33 mouse cellular contexts compared by ENCODE assay signal in the genomic region with DNA sequence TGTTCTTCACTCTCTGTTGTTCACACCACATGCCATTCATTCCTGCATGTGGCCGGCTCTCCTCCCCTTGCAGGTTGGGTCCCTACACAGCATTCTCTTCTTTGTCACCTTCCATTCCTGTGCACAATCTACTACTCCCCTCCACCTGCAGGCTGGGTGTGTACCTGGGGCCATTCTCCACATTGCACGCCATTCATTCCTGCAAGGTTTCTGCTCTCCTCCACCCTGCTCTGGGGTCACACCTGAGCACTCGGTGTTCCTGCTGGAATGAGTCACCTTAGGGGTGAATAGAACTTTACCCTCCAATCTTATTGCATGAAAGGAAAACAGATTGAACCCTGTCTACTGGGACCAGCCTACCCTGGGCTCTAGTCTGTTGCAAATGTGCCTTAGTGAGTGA.
DNase-seq lines count a peak whose midpoint lies in the region; ATAC-seq and TF ChIP-seq lines count a peak whose summit lies in the region.
"Had no signal": no experiment of that assay in that cellular context is flagged by ENCODE, and none has a peak within 500 bp of the region (broad histone marks: within the 10 kb centered on the region; RNA-seq: fewer than 3 reads in every experiment).

No protein-coding gene starts in this region.

- ATAC-seq in intestine, embryonic 16.5 days = peak; percentile 90
- ATAC-seq in stomach, embryonic 16.5 days (ENCODE audit: insufficient read depth, low FRiP score) = peak; percentile 89
- no peak for ATAC-seq in cerebellum, adult (ENCODE audit: insufficient number of reproducible peaks, low FRiP score, low TSS enrichment)
- ATAC-seq: activated CD4-positive, CD25-positive, alpha-beta regulatory T cell, adult 4 months; forebrain, embryonic 16.5 days; inflammation-experienced regulatory T-cells, adult 6 months; midbrain, embryonic 16.5 days had no signal

- TF ChIP-seq CTCF in kidney, adult 2 months (conservative IDR thresholded peaks at IDR 0.05; ENCODE audit: insufficient read depth, insufficient read length, low read depth, low read length) = no peak

- no peaks in the 10 kb centered on the region for H3K9me3 ChIP-seq in ES-E14 (ENCODE audit: control insufficient read depth, insufficient read depth, low read depth, low read length)
- H3K9me3 ChIP-seq in intestine, embryonic 16.5 days (ENCODE audit: control insufficient read depth, low read length) = no peaks in the 10 kb centered on the region
- no peaks in the 10 kb centered on the region for H3K9me3 ChIP-seq in stomach, embryonic 16.5 days (replicated peaks; ENCODE audit: control insufficient read depth, low read length)
- H3K9me3 ChIP-seq: embryonic facial prominence, embryonic 12.5 days; heart, embryonic 13.5 days; hindbrain, embryonic 10.5 days; hindbrain, embryonic 15.5 days; limb, embryonic 10.5 days; limb, embryonic 15.5 days; liver, embryonic 13.5 days; neural tube, embryonic 12.5 days had no signal

- DNase-seq in kidney, postnatal 14 days = peak; percentile 35
- no peak for DNase-seq in kidney, adult 2 months
- DNase-seq in ES-E14 (ENCODE audit: low read depth, low spot score) = peak; percentile 21
- no peak for DNase-seq in cerebellum, adult 9-10 months
- DNase-seq: adrenal gland, adult 2 months; cerebellum, adult 9-11 months; embryo, embryonic 11 days; heart, postnatal 10 days; kidney, postnatal 4 days; layer of hippocampus, postnatal 36 days; liver, embryonic 13.5 days; lung, adult 2 months; lung, postnatal 36 days; right cerebral cortex, adult 18-20 months; right cerebral cortex, postnatal 4 days; thymus, adult 18-20 months; thymus, postnatal 25 days had no signal

- H3K27ac ChIP-seq in kidney, adult 2 months (ENCODE audit: insufficient read depth, low read depth, low read length) = no peak overlapping the region
- no peak overlapping the region for H3K27ac ChIP-seq in ES-E14 (ENCODE audit: insufficient read depth, low read depth, low read length, poor library complexity, severe bottlenecking)
- no peak overlapping the region for H3K27ac ChIP-seq in intestine, embryonic 16.5 days (ENCODE audit: low read length)
- peak overlapping the region; percentile 66 for H3K27ac ChIP-seq in stomach, embryonic 16.5 days (ENCODE audit: low read length)
- H3K27ac ChIP-seq: embryonic facial prominence, embryonic 12.5 days; heart, embryonic 13.5 days; hindbrain, embryonic 10.5 days; hindbrain, embryonic 15.5 days; limb, embryonic 10.5 days; limb, embryonic 15.5 days; liver, embryonic 13.5 days; neural tube, embryonic 12.5 days had no signal

- no peak overlapping the region for H3K4me2 ChIP-seq in intestine, embryonic 16.5 days (ENCODE audit: low read depth, low read length)
- H3K4me2 ChIP-seq in stomach, embryonic 16.5 days (ENCODE audit: low read depth, low read length) = no peak overlapping the region
- H3K4me2 ChIP-seq: embryonic facial prominence, embryonic 12.5 days; heart, embryonic 13.5 days; hindbrain, embryonic 15.5 days; limb, embryonic 15.5 days; liver, embryonic 13.5 days; midbrain, embryonic 11.5 days; neural tube, embryonic 12.5 days had no signal

- TF ChIP-seq POLR2A in kidney, adult 2 months (IDR thresholded peaks at IDR 0.05; ENCODE audit: low read depth, low read length) = no peak

- no peak overlapping the region for H3K4me3 ChIP-seq in kidney, adult 2 months (ENCODE audit: insufficient read depth, low read depth, low read length)
- no peak overlapping the region for H3K4me3 ChIP-seq in ES-E14 (ENCODE audit: insufficient read depth in 1 of 2, low read depth in 1 of 2, low read length in 2 of 2, poor library complexity in 1 of 2, severe bottlenecking in 1 of 2)
- H3K4me3 ChIP-seq in intestine, embryonic 16.5 days (ENCODE audit: low read length) = no peak overlapping the region
- H3K4me3 ChIP-seq in stomach, embryonic 16.5 days (replicated peaks; ENCODE audit: low read length) = no peak overlapping the region
- H3K4me3 ChIP-seq: embryonic facial prominence, embryonic 12.5 days; heart, embryonic 13.5 days; hindbrain, embryonic 10.5 days; hindbrain, embryonic 15.5 days; limb, embryonic 10.5 days; limb, embryonic 15.5 days; liver, embryonic 13.5 days; myocyte; neural tube, embryonic 12.5 days had no signal

- H3K4me1 ChIP-seq in kidney, adult 2 months (ENCODE audit: control insufficient read depth, insufficient read depth, low read length) = peaks cover 15% of the 10 kb centered on the region
- no peaks in the 10 kb centered on the region for H3K4me1 ChIP-seq in ES-E14 (ENCODE audit: control insufficient read depth in 2 of 2, insufficient read depth in 2 of 2, low read length in 2 of 2, poor library complexity in 1 of 2)
- H3K4me1 ChIP-seq in intestine, embryonic 16.5 days (ENCODE audit: control insufficient read depth, insufficient read depth, low read length) = peaks cover 17% of the 10 kb centered on the region; the same call in 1 of the 2 replicates
- H3K4me1 ChIP-seq in stomach, embryonic 16.5 days (ENCODE audit: control insufficient read depth, insufficient read depth, low read length) = no peaks in the 10 kb centered on the region
- H3K4me1 ChIP-seq: hindbrain, embryonic 15.5 days; limb, embryonic 15.5 days; liver, embryonic 13.5 days; neural tube, embryonic 12.5 days had no signal

- no peak overlapping the region for H3K9ac ChIP-seq in ES-E14 (ENCODE audit: insufficient read depth, low read depth, low read length, poor library complexity, severe bottlenecking)
- no peak overlapping the region for H3K9ac ChIP-seq in intestine, embryonic 16.5 days (ENCODE audit: low read depth, low read length)
- no peak overlapping the region for H3K9ac ChIP-seq in stomach, embryonic 16.5 days (ENCODE audit: low read length)
- H3K9ac ChIP-seq: embryonic facial prominence, embryonic 12.5 days; heart, embryonic 13.5 days; hindbrain, embryonic 15.5 days; limb, embryonic 15.5 days; liver, embryonic 13.5 days; neural tube, embryonic 12.5 days had no signal

- 48% methylated on average over 3 of the region's 3 CpGs for WGBS in kidney, adult 2 months
- WGBS in intestine, embryonic 16.5 days = 65% methylated on average over 3 of the region's 3 CpGs
- WGBS in stomach, embryonic 16.5 days = 62% methylated on average over 3 of the region's 3 CpGs

- H3K36me3 ChIP-seq in kidney, adult 2 months (ENCODE audit: control insufficient read depth, insufficient read depth, low read length) = no peaks in the 10 kb centered on the region
- H3K36me3 ChIP-seq in ES-E14 (ENCODE audit: control insufficient read depth, insufficient read depth, low read length, poor library complexity, severe bottlenecking) = no peaks in the 10 kb centered on the region
- H3K36me3 ChIP-seq in intestine, embryonic 16.5 days (ENCODE audit: control insufficient read depth, insufficient read depth, low read length) = no peaks in the 10 kb centered on the region
- no peaks in the 10 kb centered on the region for H3K36me3 ChIP-seq in stomach, embryonic 16.5 days (ENCODE audit: control insufficient read depth, insufficient read depth, low read length)
- H3K36me3 ChIP-seq: embryonic facial prominence, embryonic 12.5 days; heart, embryonic 13.5 days; hindbrain, embryonic 10.5 days; hindbrain, embryonic 15.5 days; limb, embryonic 10.5 days; limb, embryonic 15.5 days; liver, embryonic 13.5 days; neural tube, embryonic 12.5 days had no signal

- in situ Hi-C loops in ES-E14 (cut with MboI; ENCODE audit: low sequenced_read_pairs in 2 of 2, unreplicated experiment in 2 of 2) = no loop called here

- no peaks in the 10 kb centered on the region for H3K27me3 ChIP-seq in kidney, adult 2 months (replicated peaks; ENCODE audit: control insufficient read depth, insufficient read depth, low read length)
- H3K27me3 ChIP-seq in intestine, embryonic 16.5 days (replicated peaks; ENCODE audit: control insufficient read depth, insufficient read depth, low read length) = no peaks in the 10 kb centered on the region
- no peaks in the 10 kb centered on the region for H3K27me3 ChIP-seq in stomach, embryonic 16.5 days (ENCODE audit: control insufficient read depth, insufficient read depth, low read length)
- H3K27me3 ChIP-seq: embryonic facial prominence, embryonic 12.5 days; heart, embryonic 13.5 days; hindbrain, embryonic 15.5 days; limb, embryonic 15.5 days; liver, embryonic 13.5 days; neural tube, embryonic 12.5 days had no signal

TF ChIP-seq in ES-E14, 5 proteins besides CTCF, POLR2A, EP300 and RAD21:
- TF ChIP-seq HCFC1 (IDR thresholded peaks at IDR 0.05; ENCODE audit: borderline replicate concordance, insufficient read depth, low read length) (no peak), ZNF384 (IDR thresholded peaks at IDR 0.05; ENCODE audit: low read depth, low read length) (no peak), MAFK (IDR thresholded peaks at IDR 0.05; ENCODE audit: insufficient read depth, low read depth, low read length) (no peak), CHD2 (IDR thresholded peaks at IDR 0.05; ENCODE audit: low read depth, low read length) (no peak), ZC3H11A (IDR thresholded peaks at IDR 0.05; ENCODE audit: borderline replicate concordance, low read depth, low read length) (no peak)

Comparison
In these comparisons a context has a peak if more than half of its experiments do, and no peak if none do; other contexts are left out.
1. DNase-seq: peak in kidney, postnatal 14 days (single experiment) and ES-E14 (single experiment); none in kidney, adult 2 months (single experiment) and cerebellum, adult 9-10 months (single experiment).